Mouse (Mus musculus) effector memory CD4-positive, alpha-beta T cell, adult 5 months (primary cell): Measurements from ENCODE around the gene Pald1. TPM values are rescaled to one million over a fixed set of nuclear protein-coding genes. Genes with fewer than 3 reads are reported as not detected.

Experiments
- polyA plus RNA-seq: library from polyadenylated mRNA; unstranded; fragments of 100-300 nt; shearing (Covaris generic); gene quantifications from one replicate; pipeline ENCODE4 v1.2.1, GENCODE M21; 2017

Pald1 gene
- 0.20 TPM for polyA plus RNA-seq

DNA sequence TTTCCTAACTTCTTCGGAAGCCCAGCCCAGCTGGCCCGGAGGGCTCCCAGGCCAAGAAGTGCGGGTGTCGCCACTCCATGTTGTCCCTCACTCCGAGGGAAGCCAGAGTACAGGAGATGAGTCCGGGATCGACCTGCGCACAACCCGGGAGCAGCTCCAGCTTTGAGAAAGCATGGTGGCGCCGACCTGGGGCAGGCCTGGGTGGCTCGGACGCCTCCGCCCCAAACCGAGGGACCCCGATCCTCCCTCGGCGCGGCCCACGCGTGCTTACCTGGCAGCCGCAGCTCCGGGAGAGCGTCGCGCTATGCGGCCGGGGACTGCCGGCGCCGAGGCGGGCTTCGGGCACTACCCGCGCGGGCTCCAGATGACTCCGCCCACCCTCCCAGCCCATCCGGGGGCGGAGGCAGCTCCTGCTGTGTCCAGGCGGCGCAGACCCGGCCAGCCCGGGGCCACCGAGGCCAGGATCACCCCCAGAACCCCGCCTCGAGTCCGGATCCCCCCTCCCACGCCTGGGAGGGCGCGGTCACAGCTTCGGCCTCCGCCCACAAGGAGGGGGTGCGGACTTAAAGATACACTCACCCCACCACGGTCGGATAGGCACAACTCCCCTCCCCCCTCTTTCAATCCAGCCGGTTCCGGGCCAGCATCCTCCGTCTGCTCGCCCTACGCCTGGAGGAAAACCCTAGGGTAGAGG, at the start of gene Pald1:
Gene Pald1, minus strand, starts transcription at position 510 of the 694 bp plus-strand sequence.

DNA sequence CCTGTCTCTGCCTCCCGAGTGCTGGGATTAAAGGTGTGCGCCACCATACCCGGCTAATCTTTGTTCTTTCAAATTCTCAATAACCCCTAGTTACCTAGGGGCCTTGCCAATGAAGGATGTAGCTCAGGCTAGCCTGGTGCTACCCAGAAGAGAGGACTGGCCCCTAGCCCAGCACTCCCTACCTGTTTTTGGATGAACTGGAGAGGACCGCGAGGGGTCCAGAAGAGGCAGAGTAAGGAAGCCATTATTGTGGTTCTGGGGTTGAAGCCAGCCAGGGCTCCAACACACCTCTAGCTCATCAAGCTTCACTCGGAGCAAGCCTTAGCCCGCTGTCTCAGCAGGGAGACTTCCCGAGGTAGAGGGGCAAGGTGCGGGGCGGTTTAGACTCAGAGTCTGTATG, 34.3 kb upstream of the Pald1 start, which contains the start of gene Nodal:
Gene Nodal, plus strand, starts transcription at position 301 of the 400 bp plus-strand sequence.

DNA sequence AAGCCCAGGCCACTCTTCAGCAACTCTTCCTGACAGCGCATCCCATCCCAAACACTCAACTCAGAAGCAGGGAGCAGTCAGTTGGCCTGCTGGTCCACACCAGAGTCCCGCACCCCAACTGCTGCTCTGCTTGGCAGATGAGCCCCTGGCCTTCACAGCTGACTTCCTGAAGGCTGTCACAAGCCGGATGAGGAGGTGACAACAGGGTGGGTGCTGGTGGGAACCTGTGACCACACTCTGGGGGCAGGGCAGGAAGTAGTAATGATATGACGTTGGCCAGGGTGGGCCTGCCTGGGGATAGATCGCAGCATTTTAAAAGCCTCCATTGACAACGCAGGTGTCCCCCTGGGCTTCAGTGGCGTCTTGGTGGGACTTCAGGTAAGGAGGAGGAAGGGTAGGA, 85.9 kb downstream of the Pald1 start, which contains the start of gene Prf1:
Gene Prf1, plus strand, starts transcription at position 357 of the 400 bp plus-strand sequence.

DNA sequence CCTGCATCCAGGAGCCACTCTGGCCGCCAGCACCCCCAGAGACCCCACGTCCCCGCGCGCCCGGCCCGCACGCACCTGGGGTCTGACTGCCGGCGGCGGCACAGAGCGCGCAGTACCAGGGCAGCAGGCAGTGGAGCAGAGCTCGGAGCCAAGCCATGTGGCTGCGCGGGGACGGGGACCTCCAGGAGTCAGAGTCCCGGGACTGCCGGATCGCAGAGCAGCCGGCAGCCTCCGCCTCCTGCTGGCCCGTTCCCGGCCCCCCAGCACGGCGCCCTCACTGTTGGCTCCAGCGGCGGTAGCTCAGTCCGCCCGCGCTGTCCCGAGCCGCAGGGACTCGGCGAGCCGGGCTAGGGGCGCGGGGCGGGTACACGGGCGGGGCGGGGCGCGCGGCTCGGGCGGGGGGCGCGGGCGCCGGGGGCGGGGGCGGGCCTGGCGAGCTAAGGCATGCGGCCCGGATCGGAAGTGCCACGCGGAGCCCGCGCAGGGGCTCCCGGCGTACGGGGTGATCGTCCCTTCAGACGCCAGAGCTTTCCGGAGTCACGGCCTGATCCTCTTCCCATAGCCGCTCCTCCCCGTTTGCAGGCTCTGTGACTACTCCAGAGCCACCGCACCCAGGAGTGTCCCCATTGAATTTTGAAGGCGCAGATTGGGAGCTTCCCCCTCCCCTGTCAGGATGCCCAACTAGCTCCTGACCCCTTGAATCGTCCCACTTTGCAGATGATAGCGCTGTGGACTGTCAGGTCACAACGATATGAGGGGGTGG, 110.1 kb downstream of the Pald1 start, which contains the start of gene Adamts14:
Gene Adamts14, minus strand, starts transcription at position 358 of the 763 bp plus-strand sequence.

Other genes starting within 250 kb of the Pald1 start
- 69.1 TPM for gene Sgpl1, start 235.8 kb downstream of the Pald1 start, polyA plus RNA-seq
- gene Tbata, start 211.6 kb downstream of the Pald1 start, polyA plus RNA-seq = not detected
- gene Adamts14, start 110.1 kb downstream of the Pald1 start, polyA plus RNA-seq = not detected
- gene Prf1, start 85.7 kb downstream of the Pald1 start, polyA plus RNA-seq = 24.1 TPM
- not detected for gene Nodal, start 34.4 kb upstream of the Pald1 start, polyA plus RNA-seq
- gene Eif4ebp2, start 69.1 kb upstream of the Pald1 start, polyA plus RNA-seq = 14.4 TPM
- 4.5 TPM for gene Lrrc20, start 92.3 kb upstream of the Pald1 start, polyA plus RNA-seq
- gene Npffr1, start 212.0 kb upstream of the Pald1 start, polyA plus RNA-seq = not detected